Mouse (Mus musculus) testis, postnatal 14 days (tissue): ENCODE results near the gene Nmral1.
"Not testable (repeated sequence)": the region's sequence is repeated elsewhere in the genome, so short reads cannot be mapped to it uniquely, and the experiment has no call there.

Source experiments
- DNase-seq: peaks from one replicate; pipeline ENCODE4 v3.0.0; 2021; ENCODE audit warnings: low spot score

The Nmral1 gene

GRCm38 (mm10) chr16:4713861-4714710, 5.1 kb downstream of the Nmral1 start:
- DNase-seq, result no peak

DNA sequence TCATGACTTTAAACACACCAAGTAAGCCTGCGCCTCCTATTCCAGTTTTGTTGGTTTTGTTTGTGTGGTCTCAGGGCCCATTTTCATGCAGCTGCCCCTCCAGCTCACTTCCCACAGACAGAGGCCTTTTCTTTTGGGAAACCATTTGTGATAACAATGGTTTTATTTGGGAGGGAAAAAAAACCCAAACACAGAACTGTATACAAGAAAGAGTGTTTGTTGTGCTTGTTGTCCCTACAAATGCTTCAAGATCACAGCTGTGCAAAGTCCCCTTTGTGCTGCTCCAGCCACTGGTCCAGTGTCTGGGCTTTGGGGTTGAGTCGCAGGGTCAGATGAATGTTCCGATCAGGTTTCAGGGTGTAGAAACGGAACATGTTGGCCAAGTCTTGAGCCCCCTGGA, 8.0 kb downstream of the Nmral1 start:
- DNase-seq, result no peak

DNA sequence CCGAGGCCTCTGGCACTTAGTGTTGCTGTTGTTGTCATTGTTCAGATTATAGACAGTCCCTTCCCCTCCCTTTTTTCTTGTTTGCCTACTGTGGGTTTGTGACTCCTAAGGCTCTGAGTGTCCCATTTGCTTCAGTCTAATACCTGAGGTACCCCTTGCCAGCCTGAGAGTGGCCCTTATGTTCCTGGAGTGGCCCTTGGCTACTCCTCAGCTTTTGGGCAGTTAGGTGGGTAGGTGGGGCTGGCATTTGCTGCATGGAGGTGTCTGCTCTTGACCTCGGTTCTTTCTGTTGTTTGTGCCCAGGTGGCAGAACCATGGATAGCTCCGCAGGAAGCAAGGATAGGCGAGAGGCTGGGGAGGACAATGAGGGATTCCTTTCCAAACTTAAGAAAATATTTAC, 13.6 kb downstream of the Nmral1 start:
- no peak for DNase-seq

DNA sequence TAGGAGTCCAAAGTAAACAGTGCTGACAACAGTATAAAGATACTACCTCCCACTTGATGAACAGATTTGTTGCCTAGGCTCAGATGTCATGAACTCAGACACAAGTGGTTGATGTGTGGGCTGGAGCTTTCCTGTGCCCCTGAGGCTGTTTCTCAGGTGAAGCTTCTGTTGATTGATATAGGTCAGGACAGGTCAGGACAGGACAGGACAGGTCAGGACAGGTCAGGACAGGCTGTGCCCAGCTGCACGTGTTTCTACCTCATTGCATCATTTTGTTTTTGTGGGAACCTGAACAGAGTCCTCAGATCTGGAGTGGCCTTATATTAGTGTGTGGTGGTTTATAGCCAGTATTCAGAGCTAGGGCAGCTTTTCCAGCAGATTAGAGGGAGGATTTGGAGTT, 16.5 kb downstream of the Nmral1 start:
- no peak for DNase-seq

DNA sequence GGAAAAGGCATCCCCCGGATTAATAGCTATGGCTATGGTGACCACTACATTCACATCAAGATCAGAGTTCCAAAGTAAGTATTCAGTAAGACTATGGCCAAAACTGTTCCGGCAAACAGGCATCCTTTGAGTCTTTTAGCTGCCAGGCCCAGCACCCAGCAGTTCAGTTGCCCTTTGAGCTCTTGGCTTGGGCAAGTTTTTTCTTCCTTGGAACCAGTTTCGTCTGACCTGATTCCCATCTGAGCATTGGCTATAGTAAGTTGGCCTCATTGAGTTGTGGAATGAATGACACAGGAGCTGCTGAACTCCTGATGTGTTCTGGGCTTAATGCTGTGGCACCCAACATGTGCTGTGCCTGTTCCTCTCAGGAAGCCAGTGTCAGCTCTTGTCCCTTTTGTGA, 17.9 kb downstream of the Nmral1 start:
- DNase-seq, result no peak

- not testable (repeated sequence) for DNase-seq
Observed at GRCm38 (mm10) chr16:4689371-4689770, 29.8 kb downstream of the Nmral1 start.

- no peak for DNase-seq
Observed at GRCm38 (mm10) chr16:4684457-4684791, 34.7 kb downstream of the Nmral1 start.

- DNase-seq, result peak; percentile 96
Observed at GRCm38 (mm10) chr16:4683581-4684456, 35.3 kb downstream of the Nmral1 start.

- DNase-seq, result no peak
Observed at GRCm38 (mm10) chr16:4683193-4683580, 36.0 kb downstream of the Nmral1 start.

GRCm38 (mm10) chr16:4682628-4683179, 36.5 kb downstream of the Nmral1 start:
- DNase-seq, result no peak

DNA sequence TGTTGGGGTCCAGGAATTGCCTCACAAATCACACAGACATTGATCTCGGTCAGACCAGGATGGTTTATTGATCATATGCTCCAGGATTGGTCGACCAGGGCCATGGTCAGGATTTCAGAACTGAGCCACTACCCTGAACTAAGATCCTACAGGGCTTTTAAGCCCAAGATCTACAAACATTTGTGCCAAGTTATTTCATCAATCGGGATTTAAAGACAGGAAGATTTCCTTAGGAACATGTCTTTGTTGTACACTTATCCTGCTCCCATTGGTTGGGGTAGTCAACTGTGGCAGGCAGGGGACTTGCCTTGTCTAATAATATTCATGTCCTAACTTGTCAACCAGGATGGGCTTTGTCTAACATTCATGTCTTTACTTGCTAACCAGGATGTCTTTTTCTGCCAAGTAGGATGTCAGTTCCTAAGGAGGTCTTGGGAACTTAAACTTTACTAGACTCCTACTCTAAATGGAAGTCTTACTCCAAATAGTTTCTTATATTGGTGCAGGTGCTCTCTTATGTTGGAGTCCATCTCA, 38.2 kb downstream of the Nmral1 start:
- not testable (repeated sequence) for DNase-seq

DNA sequence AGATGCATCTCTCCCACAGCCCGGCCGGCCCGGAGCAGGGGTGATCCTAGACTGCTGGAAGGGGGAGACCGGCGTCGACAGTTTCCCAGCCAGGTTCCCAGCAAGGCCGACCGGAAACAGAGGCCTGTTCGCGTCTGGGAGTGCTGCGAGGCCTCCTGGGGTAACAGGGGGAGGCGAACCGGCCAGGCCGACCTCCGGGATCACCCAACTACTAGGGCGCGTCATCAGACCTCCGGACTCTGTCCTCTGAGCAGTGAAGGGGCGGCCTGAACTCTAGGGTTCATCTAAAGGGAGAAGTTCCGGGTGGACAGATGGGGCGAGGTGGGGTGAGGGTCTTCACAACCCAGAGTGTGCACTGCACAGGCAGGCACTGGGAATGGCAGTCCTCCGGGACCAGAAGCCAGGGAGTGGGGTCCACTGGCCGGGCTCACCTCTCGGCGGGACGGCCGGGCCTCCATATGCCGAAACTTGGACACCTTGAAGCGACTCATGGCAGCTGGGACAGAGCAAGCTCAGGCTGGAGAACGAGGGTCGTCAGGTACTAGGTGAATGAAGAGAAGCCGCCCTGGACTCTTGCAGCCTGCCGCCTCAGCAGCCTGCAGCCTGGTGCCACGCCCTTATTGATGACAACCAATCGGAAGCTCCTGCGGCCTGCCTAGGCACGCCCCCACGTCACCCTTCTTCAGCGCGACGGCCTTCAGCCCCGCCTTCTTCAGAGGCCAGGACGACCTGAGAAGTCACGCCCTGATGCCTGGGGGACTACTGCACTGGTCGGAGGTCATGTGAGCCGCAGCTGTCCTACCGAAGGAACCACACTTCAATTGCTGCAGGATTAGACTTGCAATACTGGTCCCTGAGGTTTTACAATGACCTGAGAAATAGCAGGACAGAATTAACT, 39.8 kb downstream of the Nmral1 start, which contains the start of gene Coro7:
TSS of gene Coro7 (minus strand) at position 657 of the 898 bp plus-strand sequence.
- peak; percentile 91 for DNase-seq

- DNase-seq, result no peak
Observed at GRCm38 (mm10) chr16:4678080-4678479, 41.1 kb downstream of the Nmral1 start.

- no peak for DNase-seq
Observed at GRCm38 (mm10) chr16:4676836-4677235, 42.3 kb downstream of the Nmral1 start.

DNA sequence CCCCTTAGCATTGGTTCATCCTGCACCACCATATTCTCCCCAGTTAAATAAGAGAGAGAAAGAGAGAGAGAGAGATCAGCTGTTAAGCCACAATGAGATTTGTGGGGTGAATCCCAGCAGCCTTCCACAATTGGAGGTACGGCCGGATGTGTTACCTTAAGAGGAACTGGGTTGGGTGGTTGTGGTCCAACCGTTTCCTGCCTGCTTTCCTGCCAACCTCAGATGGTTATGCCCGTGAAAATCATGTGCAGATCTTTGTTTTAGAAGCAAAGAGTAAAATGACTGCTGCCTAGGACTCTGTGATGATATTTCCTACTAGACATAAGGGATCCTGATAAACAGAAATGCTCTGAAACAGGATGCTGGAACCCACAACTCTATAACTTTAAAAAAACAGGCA, 45.1 kb downstream of the Nmral1 start:
- no peak for DNase-seq

- no peak for DNase-seq
Observed at GRCm38 (mm10) chr16:4670317-4670716, 48.8 kb downstream of the Nmral1 start.

DNA sequence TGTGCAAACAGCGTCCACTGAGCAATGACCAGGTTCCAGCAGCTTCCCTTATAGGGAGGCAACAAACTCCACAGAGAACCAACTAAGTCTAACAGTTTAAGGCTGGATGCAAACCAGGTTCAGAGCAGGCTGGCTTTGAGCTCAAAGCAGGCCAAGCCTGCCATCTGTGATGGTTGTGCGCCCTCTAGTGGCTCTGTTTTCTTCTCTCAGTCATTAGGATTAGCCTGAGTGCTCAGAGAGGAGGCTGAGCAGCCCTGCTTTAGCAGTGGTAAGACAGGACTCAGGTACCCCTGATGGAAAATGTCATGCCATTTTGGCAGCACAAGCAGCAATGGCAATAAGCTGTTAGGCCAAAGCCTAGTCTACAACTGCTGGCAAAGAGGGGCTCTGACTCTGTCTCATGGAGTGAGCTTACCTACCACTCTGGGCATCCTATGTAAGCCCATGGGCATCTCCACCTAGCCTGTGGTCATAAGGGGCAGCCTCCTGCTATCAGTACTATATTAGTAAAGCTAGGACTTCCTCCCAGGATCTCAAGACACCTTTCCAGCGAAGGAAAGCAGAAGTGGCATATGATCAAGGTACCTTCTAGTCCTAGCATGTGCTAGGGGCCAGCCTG, 51.9 kb downstream of the Nmral1 start:
- peak; percentile 66 for DNase-seq

GRCm38 (mm10) chr16:4665726-4666125, 53.4 kb downstream of the Nmral1 start:
- DNase-seq, result no peak

DNA sequence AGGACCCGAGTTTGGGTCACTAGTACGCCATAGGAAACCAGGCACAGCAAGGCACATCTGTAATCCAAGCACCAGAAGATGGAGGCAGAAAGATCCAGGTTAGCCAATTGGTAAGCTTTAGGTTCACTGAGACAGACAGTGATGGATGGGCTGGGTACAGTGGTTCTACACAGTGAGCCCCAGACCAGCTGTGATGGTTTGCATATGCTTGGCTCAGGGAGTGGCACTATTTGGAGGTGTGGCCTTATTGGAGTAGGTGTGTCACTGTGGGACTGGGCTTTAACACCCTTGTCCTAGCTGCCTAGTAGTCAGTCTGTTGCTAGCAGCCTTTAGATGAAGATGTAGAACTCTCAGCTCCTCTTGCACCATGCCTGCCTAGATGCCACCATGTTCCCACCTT, 55.4 kb downstream of the Nmral1 start:
- DNase-seq, result no peak

DNA sequence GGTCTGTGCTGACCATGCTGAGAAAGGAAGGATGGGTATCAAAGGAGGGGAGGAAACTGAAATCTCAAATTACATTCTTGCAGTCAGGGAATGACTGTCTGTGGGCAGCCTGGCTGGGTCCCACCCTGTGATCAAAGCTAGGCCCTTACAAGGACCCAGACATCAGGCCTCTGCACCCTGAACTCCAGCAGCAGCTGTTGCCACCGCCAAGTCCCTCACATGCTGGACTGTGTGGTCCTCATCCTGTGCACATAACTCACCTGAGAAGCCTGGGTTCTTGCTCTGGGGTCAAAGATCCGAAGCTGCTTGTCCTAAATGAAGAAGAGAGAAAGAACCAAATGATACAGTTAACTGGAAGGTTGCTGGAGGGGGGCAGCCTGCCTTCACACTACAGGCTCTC, 57.6 kb downstream of the Nmral1 start:
- DNase-seq, result no peak
